Mouse (Mus musculus): ENCODE results near the gene Syt16. TPM values are rescaled to one million over a fixed set of nuclear protein-coding genes. Genes with fewer than 3 reads are reported as not detected.

Gene Syt16
- polyA plus RNA-seq, 1 experiment from 2014 or later = 0.24 TPM

- ATAC-seq (replicated peaks; ENCODE audit: insufficient number of reproducible peaks, insufficient read depth, low FRiP score, low read depth) = no peak
- Histone ChIP-seq H3K4me3 (no peak overlapping the region), H3K27ac (no peak overlapping the region), H3K9me3 (replicated peaks) (no peaks in the 10 kb centered on the region), H3K9ac (no peak overlapping the region), H3K36me3 (no peaks in the 10 kb centered on the region), H3K4me2 (no peak overlapping the region), H3K4me1 (replicated peaks) (no peaks in the 10 kb centered on the region), H3K27me3 (no peaks in the 10 kb centered on the region)
- WGBS = 82% methylated on average over 10 of the region's 10 CpGs
These were observed 112.1 kb downstream of the Syt16 start for GRCm38 (mm10) chr12:74109462-74110068.

GRCm38 (mm10) chr12:74116825-74117224, 119.4 kb downstream of the Syt16 start:
- no peak overlapping the region for H3K27ac ChIP-seq
- H3K36me3 ChIP-seq = no peaks in the 10 kb centered on the region
- H3K9ac ChIP-seq = no peak overlapping the region
- H3K4me2 ChIP-seq = no peak overlapping the region
- H3K4me1 ChIP-seq (replicated peaks) = no peaks in the 10 kb centered on the region
- no peaks in the 10 kb centered on the region for H3K9me3 ChIP-seq (replicated peaks)
- no peaks in the 10 kb centered on the region for H3K27me3 ChIP-seq
- 74% methylated on average over 6 of the region's 6 CpGs for WGBS
- no peak overlapping the region for H3K4me3 ChIP-seq
- no peak for ATAC-seq (replicated peaks; ENCODE audit: insufficient number of reproducible peaks, insufficient read depth, low FRiP score, low read depth)

- no peak for ATAC-seq (replicated peaks; ENCODE audit: insufficient number of reproducible peaks, insufficient read depth, low FRiP score, low read depth)
- Histone ChIP-seq H3K9ac (no peak overlapping the region), H3K36me3 (no peaks in the 10 kb centered on the region), H3K27ac (no peak overlapping the region), H3K9me3 (replicated peaks) (peaks cover 5% of the 10 kb centered on the region; the same call in 1 of the 2 replicates), H3K4me3 (no peak overlapping the region), H3K4me1 (replicated peaks) (no peaks in the 10 kb centered on the region), H3K27me3 (no peaks in the 10 kb centered on the region), H3K4me2 (no peak overlapping the region)
- WGBS = 72% methylated on average over 12 of the region's 12 CpGs
These were observed 128.3 kb downstream of the Syt16 start for GRCm38 (mm10) chr12:74125796-74126195.

GRCm38 (mm10) chr12:74128229-74128628, 130.8 kb downstream of the Syt16 start:
- no peak for ATAC-seq (replicated peaks; ENCODE audit: insufficient number of reproducible peaks, insufficient read depth, low FRiP score, low read depth)
- H3K9ac ChIP-seq = no peak overlapping the region
- H3K4me2 ChIP-seq = no peak overlapping the region
- H3K4me3 ChIP-seq = no peak overlapping the region
- no peaks in the 10 kb centered on the region for H3K36me3 ChIP-seq
- H3K9me3 ChIP-seq (replicated peaks) = peaks cover 5% of the 10 kb centered on the region; the same call in 1 of the 2 replicates
- no peaks in the 10 kb centered on the region for H3K27me3 ChIP-seq
- 64% methylated on average over 1 of the region's 1 CpGs for whole genome bisulfite sequencing
- H3K4me1 ChIP-seq (replicated peaks) = no peaks in the 10 kb centered on the region
- no peak overlapping the region for H3K27ac ChIP-seq

GRCm38 (mm10) chr12:74131790-74132189, 134.3 kb downstream of the Syt16 start:
- no peaks in the 10 kb centered on the region for H3K4me1 ChIP-seq (replicated peaks)
- no peaks in the 10 kb centered on the region for H3K9me3 ChIP-seq (replicated peaks)
- no peak overlapping the region for H3K4me2 ChIP-seq
- no peak overlapping the region for H3K4me3 ChIP-seq
- no peaks in the 10 kb centered on the region for H3K27me3 ChIP-seq
- H3K27ac ChIP-seq = no peak overlapping the region
- no peaks in the 10 kb centered on the region for H3K36me3 ChIP-seq
- 66% methylated on average over 2 of the region's 2 CpGs for WGBS
- H3K9ac ChIP-seq = no peak overlapping the region
- ATAC-seq (replicated peaks; ENCODE audit: insufficient number of reproducible peaks, insufficient read depth, low FRiP score, low read depth) = no peak

- Histone ChIP-seq H3K9me3 (replicated peaks) (no peaks in the 10 kb centered on the region), H3K4me1 (replicated peaks) (no peaks in the 10 kb centered on the region), H3K4me2 (no peak overlapping the region), H3K27me3 (no peaks in the 10 kb centered on the region), H3K4me3 (no peak overlapping the region), H3K9ac (no peak overlapping the region), H3K27ac (no peak overlapping the region), H3K36me3 (no peaks in the 10 kb centered on the region)
- WGBS = 70% methylated on average over 7 of the region's 7 CpGs
- no peak for ATAC-seq (replicated peaks; ENCODE audit: insufficient number of reproducible peaks, insufficient read depth, low FRiP score, low read depth)
These were observed 144.7 kb downstream of the Syt16 start for GRCm38 (mm10) chr12:74142147-74142546.

- 44% methylated on average over 5 of the region's 5 CpGs for WGBS
- no peak overlapping the region for H3K4me2 ChIP-seq
- H3K36me3 ChIP-seq = no peaks in the 10 kb centered on the region
- no peak overlapping the region for H3K9ac ChIP-seq
- H3K27ac ChIP-seq = no peak overlapping the region
- H3K4me1 ChIP-seq (replicated peaks) = no peaks in the 10 kb centered on the region
- no peaks in the 10 kb centered on the region for H3K9me3 ChIP-seq (replicated peaks)
- ATAC-seq (replicated peaks; ENCODE audit: insufficient number of reproducible peaks, insufficient read depth, low FRiP score, low read depth) = no peak
- H3K27me3 ChIP-seq = no peaks in the 10 kb centered on the region
- H3K4me3 ChIP-seq = no peak overlapping the region
These were observed 146.9 kb downstream of the Syt16 start for GRCm38 (mm10) chr12:74144385-74144784.

GRCm38 (mm10) chr12:74160791-74161190, 163.3 kb downstream of the Syt16 start:
- no peak overlapping the region for H3K27ac ChIP-seq
- 58% methylated on average over 3 of the region's 3 CpGs for WGBS

GRCm38 (mm10) chr12:74163080-74163479, 165.6 kb downstream of the Syt16 start:
- no peak overlapping the region for H3K4me2 ChIP-seq
- no peaks in the 10 kb centered on the region for H3K27me3 ChIP-seq
- H3K4me1 ChIP-seq (replicated peaks) = no peaks in the 10 kb centered on the region
- H3K27ac ChIP-seq = no peak overlapping the region
- no peaks in the 10 kb centered on the region for H3K36me3 ChIP-seq
- H3K4me3 ChIP-seq = no peak overlapping the region
- no peak for ATAC-seq (replicated peaks; ENCODE audit: insufficient number of reproducible peaks, insufficient read depth, low FRiP score, low read depth)
- no peak overlapping the region for H3K9ac ChIP-seq
- H3K9me3 ChIP-seq (replicated peaks) = no peaks in the 10 kb centered on the region
- WGBS = 69% methylated on average over 2 of the region's 2 CpGs

More at GRCm38 (mm10) chr12:74160791-74161190, 163.3 kb downstream of the Syt16 start:
- Histone ChIP-seq H3K4me2 (no peak overlapping the region), H3K36me3 (no peaks in the 10 kb centered on the region), H3K9ac (no peak overlapping the region), H3K9me3 (replicated peaks) (no peaks in the 10 kb centered on the region), H3K4me3 (no peak overlapping the region), H3K27me3 (no peaks in the 10 kb centered on the region), H3K4me1 (replicated peaks) (no peaks in the 10 kb centered on the region)
- no peak for ATAC-seq (replicated peaks; ENCODE audit: insufficient number of reproducible peaks, insufficient read depth, low FRiP score, low read depth)

GRCm38 (mm10) chr12:74171257-74171656, 173.8 kb downstream of the Syt16 start:
- 48% methylated on average over 1 of the region's 1 CpGs for WGBS

GRCm38 (mm10) chr12:74173902-74174301, 176.4 kb downstream of the Syt16 start:
- ATAC-seq (replicated peaks; ENCODE audit: insufficient number of reproducible peaks, insufficient read depth, low FRiP score, low read depth) = no peak
- WGBS = 73% methylated on average over 3 of the region's 3 CpGs
- no peaks in the 10 kb centered on the region for H3K9me3 ChIP-seq (replicated peaks)
- no peak overlapping the region for H3K9ac ChIP-seq
- H3K36me3 ChIP-seq = no peaks in the 10 kb centered on the region
- H3K27me3 ChIP-seq = no peaks in the 10 kb centered on the region
- no peak overlapping the region for H3K27ac ChIP-seq
- no peak overlapping the region for H3K4me2 ChIP-seq
- no peaks in the 10 kb centered on the region for H3K4me1 ChIP-seq (replicated peaks)
- H3K4me3 ChIP-seq = no peak overlapping the region

More at GRCm38 (mm10) chr12:74171257-74171656, 173.8 kb downstream of the Syt16 start:
- ATAC-seq (replicated peaks; ENCODE audit: insufficient number of reproducible peaks, insufficient read depth, low FRiP score, low read depth) = no peak
- no peaks in the 10 kb centered on the region for H3K36me3 ChIP-seq
- no peak overlapping the region for H3K9ac ChIP-seq
- H3K9me3 ChIP-seq (replicated peaks) = no peaks in the 10 kb centered on the region
- H3K4me3 ChIP-seq = no peak overlapping the region
- no peak overlapping the region for H3K27ac ChIP-seq
- H3K27me3 ChIP-seq = no peaks in the 10 kb centered on the region
- no peaks in the 10 kb centered on the region for H3K4me1 ChIP-seq (replicated peaks)
- no peak overlapping the region for H3K4me2 ChIP-seq

GRCm38 (mm10) chr12:74184596-74184995, 187.1 kb downstream of the Syt16 start:
- no peak for ATAC-seq (replicated peaks; ENCODE audit: insufficient number of reproducible peaks, insufficient read depth, low FRiP score, low read depth)
- H3K27me3 ChIP-seq = no peaks in the 10 kb centered on the region
- H3K27ac ChIP-seq = no peak overlapping the region
- H3K4me1 ChIP-seq (replicated peaks) = no peaks in the 10 kb centered on the region
- H3K9ac ChIP-seq = no peak overlapping the region
- no peaks in the 10 kb centered on the region for H3K9me3 ChIP-seq (replicated peaks)
- 64% methylated on average over 17 of the region's 17 CpGs for WGBS
- H3K4me2 ChIP-seq = 0 out of 2 replicates have a peak overlapping the region, but pooled peaks have one; percentile 5
- no peaks in the 10 kb centered on the region for H3K36me3 ChIP-seq
- H3K4me3 ChIP-seq = 0 out of 2 replicates have a peak overlapping the region, but pooled peaks have one; percentile 3

Measured in heart, embryonic 15.5 days (tissue).